Mouse (Mus musculus): Measurements from ENCODE around the gene Rmdn3. TPM values are rescaled to one million over a fixed set of nuclear protein-coding genes. Genes with fewer than 3 reads are reported as not detected.

The Rmdn3 gene
- polyA plus RNA-seq, 1 experiment: 66.8 TPM

DNA sequence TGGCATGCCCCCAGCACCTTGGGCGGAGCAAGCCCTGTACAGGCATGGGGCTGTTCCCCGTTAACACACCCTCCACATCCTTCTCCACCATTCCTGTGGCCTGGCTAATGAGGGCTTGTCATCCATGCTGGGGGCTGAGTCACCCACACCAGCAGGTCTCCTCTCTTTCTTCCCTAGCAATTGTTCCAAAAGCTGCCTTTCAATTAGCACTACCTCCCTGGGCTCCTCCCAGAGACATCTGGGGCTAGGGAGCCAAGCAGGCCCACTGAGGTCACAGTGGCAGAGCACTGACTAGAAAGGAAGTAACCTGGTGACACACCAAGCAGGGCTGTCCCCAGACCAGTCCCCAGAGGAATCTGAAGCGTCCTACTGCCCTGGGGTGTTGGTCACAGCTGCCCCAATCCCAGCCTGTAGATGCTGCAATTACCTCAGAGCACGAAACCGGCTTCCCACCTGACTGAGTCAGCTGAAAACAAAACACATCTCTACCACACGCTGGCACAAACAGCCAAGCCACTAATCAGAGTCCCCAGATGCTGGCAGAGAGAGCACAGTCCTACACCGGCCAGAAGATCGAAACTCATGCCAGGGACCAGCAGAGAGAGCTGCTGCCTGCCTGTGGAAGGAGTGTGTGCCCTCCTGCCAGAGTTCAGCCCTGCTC is 17.3 kb upstream of the Rmdn3 start, which contains the start of gene Gm14137:
Gene Gm14137, plus strand, starts transcription at position 519 of the 661 bp plus-strand sequence.
- no peak for TF ChIP-seq GATA1 (IDR thresholded peaks at IDR 0.05; ENCODE audit: low read length)

GRCm38 (mm10) chr2:119172862-119173576 is 16.2 kb upstream of the Rmdn3 start:
- TF ChIP-seq GATA1 (IDR thresholded peaks at IDR 0.05; ENCODE audit: low read length): no peak

DNA sequence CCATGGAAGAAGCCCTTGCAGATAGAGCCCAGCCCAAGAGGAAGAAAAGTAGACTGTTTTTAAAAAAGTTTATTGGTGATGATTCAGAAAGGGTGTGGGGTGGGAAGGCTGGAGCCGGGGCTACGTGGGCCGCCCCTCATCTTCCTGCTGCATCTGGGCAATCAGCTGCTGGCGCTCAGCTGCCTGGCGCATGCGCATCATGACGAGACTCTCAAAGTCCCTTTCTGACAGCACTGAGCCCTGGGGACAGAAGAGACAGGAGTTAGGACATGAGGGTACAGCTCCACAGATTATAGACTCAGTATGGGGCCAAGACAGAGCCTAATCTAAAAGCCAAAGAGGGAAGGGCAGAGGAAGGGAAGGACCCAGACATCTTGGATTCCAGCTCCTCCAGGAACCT is 15.6 kb upstream of the Rmdn3 start:
- TF ChIP-seq GATA1 (IDR thresholded peaks at IDR 0.05; ENCODE audit: low read length): no peak

GRCm38 (mm10) chr2:119171574-119171973 is 14.7 kb upstream of the Rmdn3 start:
- TF ChIP-seq GATA1 (IDR thresholded peaks at IDR 0.05; ENCODE audit: low read length): no peak

GRCm38 (mm10) chr2:119170282-119170681 is 13.4 kb upstream of the Rmdn3 start:
- no peak for TF ChIP-seq GATA1 (IDR thresholded peaks at IDR 0.05; ENCODE audit: low read length)

DNA sequence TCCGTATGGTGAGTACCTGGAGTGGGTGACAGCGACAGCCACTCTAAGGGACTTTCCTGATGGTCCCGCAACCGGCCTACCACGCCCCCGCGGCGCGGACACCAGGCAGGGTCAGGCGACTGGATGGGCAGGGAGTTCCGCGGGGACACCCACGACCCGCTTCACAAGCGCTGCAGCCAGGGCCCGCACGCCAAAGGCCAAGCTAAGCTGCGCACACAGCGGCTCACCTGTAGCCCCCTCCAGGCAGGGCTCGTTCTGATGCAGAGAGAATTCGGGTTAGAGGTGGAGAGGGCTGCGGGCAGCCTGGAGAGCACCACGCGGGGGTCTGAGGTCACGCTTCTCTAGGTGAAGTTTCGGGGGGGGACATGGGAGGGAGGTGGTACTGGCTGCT is 11.0 kb upstream of the Rmdn3 start:
- TF ChIP-seq GATA1 (IDR thresholded peaks at IDR 0.05; ENCODE audit: low read length): no peak

DNA sequence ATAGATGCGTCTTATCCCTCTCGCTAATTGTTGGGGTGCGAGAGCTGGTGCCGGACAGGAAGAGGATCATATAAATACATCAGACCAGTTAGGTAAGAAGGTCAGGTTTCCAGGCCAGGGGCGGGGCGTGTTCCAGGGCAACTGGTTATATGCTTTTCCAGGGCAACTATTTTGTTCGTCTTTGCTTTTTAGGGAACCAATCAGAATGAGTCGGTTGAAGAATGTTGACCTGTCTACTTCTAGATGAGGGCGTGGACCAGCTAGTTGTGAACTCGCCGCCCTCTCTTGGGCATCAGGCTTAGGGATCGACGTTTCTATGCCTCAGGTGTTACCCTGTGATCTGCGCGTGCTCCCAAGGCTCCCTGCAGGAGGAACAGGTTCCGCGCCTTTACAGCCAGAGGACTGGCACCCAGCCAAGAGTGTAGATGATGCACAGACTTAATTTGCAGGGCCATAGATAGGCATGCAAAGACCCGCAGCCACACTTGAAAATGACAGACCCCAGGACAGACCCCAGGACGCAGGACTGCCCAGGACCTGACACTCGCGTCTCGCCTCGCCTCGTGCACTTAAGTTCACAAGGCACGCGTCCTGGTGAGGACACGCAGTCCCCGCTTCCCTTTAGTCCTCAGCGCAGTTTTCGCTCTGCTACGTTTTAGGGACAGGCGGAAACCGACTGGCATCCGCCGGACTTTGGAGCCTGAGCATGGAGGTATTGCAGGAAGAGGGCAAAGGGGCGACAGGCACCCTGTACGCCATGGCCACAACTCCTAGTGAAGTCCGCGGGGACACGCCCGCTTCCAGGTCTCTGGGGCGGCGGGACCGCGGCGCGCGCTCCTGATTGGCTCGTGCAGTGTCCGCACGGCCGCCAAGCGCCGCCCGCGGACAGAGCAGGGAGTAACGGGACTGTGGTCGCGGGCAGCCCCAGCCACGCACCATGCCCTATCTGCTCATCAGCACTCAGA is 10.3 kb upstream of the Rmdn3 start, which contains the start of gene Gchfr:
Gene Gchfr, plus strand, starts transcription at position 873 of the 965 bp plus-strand sequence.
- TF ChIP-seq GATA1 (IDR thresholded peaks at IDR 0.05; ENCODE audit: low read length): no peak

- no peak for TF ChIP-seq GATA1 (IDR thresholded peaks at IDR 0.05; ENCODE audit: low read length)
Observed at GRCm38 (mm10) chr2:119165401-119165800, 8.6 kb upstream of the Rmdn3 start.

DNA sequence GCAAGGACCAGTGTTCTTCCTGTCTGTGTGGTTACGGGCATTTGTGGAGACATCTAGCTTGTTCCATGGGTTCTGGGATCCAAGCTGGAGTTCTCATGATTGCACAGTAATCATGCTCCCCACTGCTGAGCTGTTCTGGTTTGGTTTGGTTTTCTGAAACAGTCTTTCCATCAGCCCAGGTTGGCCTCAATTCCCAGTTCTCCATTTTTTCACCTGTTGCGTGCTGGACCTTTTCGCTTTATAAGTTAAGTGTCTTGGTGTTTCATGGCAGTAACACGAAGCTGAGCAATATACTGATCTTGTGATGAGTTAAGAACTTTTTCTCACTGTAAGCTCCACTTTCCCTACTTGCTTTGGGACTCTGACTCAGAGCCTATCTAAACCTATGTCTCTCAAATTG is 7.2 kb upstream of the Rmdn3 start:
- no peak for TF ChIP-seq GATA1 (IDR thresholded peaks at IDR 0.05; ENCODE audit: low read length)

DNA sequence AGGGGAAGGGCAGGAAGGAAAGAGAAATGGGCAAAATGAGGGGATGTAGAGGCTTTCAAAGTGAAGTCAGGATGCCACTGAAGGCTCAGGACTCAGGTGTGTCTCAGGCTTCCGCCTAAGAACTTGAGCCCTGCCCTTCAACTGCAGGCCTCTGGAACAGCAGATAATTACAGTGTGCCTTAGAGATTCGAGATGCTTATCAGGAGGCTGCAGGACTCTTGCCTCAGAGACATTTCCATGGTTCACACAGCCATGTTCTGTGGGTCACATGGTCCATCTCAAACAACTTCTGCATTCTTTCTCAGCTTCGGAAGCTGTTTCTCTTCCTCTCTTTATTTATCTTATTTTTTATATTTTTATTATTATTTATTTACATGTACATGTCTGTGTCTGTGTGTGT is 6.3 kb upstream of the Rmdn3 start:
- peak; percentile 82 for TF ChIP-seq GATA1 (IDR thresholded peaks at IDR 0.05; ENCODE audit: low read length)

- TF ChIP-seq GATA1 (IDR thresholded peaks at IDR 0.05; ENCODE audit: low read length): no peak
Observed at GRCm38 (mm10) chr2:119161247-119161646, 4.4 kb upstream of the Rmdn3 start.

DNA sequence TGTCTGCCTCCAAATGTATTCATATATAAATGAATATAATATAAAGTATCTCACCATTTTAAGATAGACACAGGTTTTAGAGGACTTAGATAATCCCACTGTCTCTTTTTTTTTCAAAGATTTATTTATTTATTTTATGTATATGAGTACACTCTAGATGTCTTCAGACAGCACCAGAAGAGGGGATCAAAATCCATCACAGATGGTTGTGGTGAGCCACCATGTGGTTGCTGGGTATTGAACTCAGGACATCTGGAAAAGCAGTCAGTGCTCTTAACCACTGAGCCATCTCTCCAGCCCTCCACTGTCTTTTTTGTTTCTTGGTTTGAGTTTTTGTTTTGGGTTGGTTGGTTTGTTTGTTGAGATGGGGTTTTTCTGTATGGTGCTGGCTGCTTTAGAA is 1.0 kb upstream of the Rmdn3 start:
- TF ChIP-seq GATA1 (IDR thresholded peaks at IDR 0.05; ENCODE audit: low read length): no peak

GRCm38 (mm10) chr2:119156081-119156680 is 653 bp downstream of the Rmdn3 start:
- no peak for TF ChIP-seq GATA1 (IDR thresholded peaks at IDR 0.05; ENCODE audit: low read length)

- TF ChIP-seq GATA1 (IDR thresholded peaks at IDR 0.05; ENCODE audit: low read length): peak; percentile 93
Observed at GRCm38 (mm10) chr2:119155388-119155787, 1.4 kb downstream of the Rmdn3 start.

GRCm38 (mm10) chr2:119154683-119155082 is 2.2 kb downstream of the Rmdn3 start:
- TF ChIP-seq GATA1 (IDR thresholded peaks at IDR 0.05; ENCODE audit: low read length): no peak

Measured in G1E-ER4 (cell line).